Mouse (Mus musculus) neural tube, embryonic 15.5 days (tissue): ENCODE results near the gene Usp20. TPM values are rescaled to one million over a fixed set of nuclear protein-coding genes. Genes with fewer than 3 reads are reported as not detected.

Experiments used
- ATAC-seq: fragments of 200-750 bp; cut with Nextera tagmentation; 2 replicates; pipeline ENCODE4 v1.8.0; 2017; ENCODE audit warnings: mild to moderate bottlenecking, moderate TSS enrichment, moderate library complexity; ENCODE audit not compliant: low FRiP score
- H3K27ac ChIP-seq: fragments of 300-500 bp; sonication (generic); replicated peaks from 2 replicates; pipeline ENCODE4 v1.5.1; 2015; ENCODE audit warnings: mild to moderate bottlenecking, inconsistent platforms
- H3K27me3 ChIP-seq: fragments of 300-500 bp; sonication (generic); replicated peaks from 2 replicates; pipeline ENCODE4 v1.6.1; 2015; ENCODE audit warnings: inconsistent platforms
- H3K36me3 ChIP-seq: fragments of 300-500 bp; sonication (generic); 2 replicates; pipeline ENCODE4 v1.6.1; 2015; ENCODE audit warnings: inconsistent platforms
- H3K4me1 ChIP-seq: fragments of 300-500 bp; sonication (generic); 2 replicates; pipeline ENCODE4 v1.6.1; 2015; ENCODE audit warnings: inconsistent platforms
- H3K4me2 ChIP-seq: fragments of 300-500 bp; sonication (generic); 2 replicates; pipeline ENCODE4 v1.6.1; 2015; ENCODE audit warnings: inconsistent platforms, mild to moderate bottlenecking, moderate library complexity
- H3K4me3 ChIP-seq: fragments of 300-500 bp; sonication (generic); replicated peaks from 2 replicates; pipeline ENCODE4 v1.5.1; 2015; ENCODE audit warnings: mild to moderate bottlenecking, inconsistent platforms
- H3K9ac ChIP-seq: fragments of 300-500 bp; sonication (generic); replicated peaks from 2 replicates; pipeline ENCODE4 v1.6.1; 2015; ENCODE audit warnings: mild to moderate bottlenecking, inconsistent platforms
- H3K9me3 ChIP-seq: fragments of 300-500 bp; sonication (generic); replicated peaks from 2 replicates; pipeline ENCODE4 v1.6.1; 2016; ENCODE audit warnings: inconsistent platforms
- WGBS: fragments of 180-500 bp; shearing (Covaris S2); methylation state at CpG from one replicate; pipeline ENCODE4 v1.1.7; 2015; ENCODE audit warnings: mixed read lengths; 5-methylcytosine and 5-hydroxymethylcytosine counted together
- polyA plus RNA-seq: library from polyadenylated mRNA; unstranded; fragments of >200 nt; fragmentation: Nextera tagmentation; extraction: Ambion mirVana; gene quantifications from 2 replicates; pipeline ENCODE4 v1.2.1, GENCODE M21; 2015

The Usp20 gene
- polyA plus RNA-seq, 1 experiment from 2014 or later, result 49.7 TPM

GRCm38 (mm10) chr2:31020202-31020601 is 38.1 kb downstream of the Usp20 start:
- Histone ChIP-seq H3K4me1 (peaks cover 5% of the 10 kb centered on the region; the same call in 1 of the 2 replicates), H3K9ac (no peak overlapping the region), H3K36me3 (peaks cover 70% of the 10 kb centered on the region), H3K4me2 (no peak overlapping the region), H3K27me3 (no peaks in the 10 kb centered on the region), H3K27ac (no peak overlapping the region), H3K9me3 (no peaks in the 10 kb centered on the region), H3K4me3 (no peak overlapping the region)
- ATAC-seq, result no peak
- WGBS, result 89% methylated on average over 2 of the region's 2 CpGs

DNA sequence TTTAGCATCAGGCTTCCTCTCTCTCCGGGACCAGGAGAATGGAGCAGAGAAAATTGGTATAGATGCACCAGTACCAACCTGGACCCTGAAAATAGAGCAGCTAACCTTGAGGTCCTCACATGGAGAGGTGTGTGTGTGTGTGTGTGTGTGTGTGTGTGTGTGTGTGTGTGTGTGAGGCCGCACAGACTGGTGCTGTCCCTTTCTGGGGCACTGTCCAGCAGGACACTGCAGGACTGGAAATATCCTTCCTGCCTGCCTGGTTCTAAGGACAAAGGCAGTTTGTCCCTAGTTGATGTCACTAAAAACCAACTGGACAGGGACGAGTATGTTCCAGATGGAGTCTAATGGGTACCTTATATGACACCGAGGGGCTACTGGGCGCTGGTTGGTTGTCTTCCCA is 41.9 kb downstream of the Usp20 start:
- Histone ChIP-seq H3K9me3 (no peaks in the 10 kb centered on the region), H3K4me3 (no peak overlapping the region), H3K27ac (no peak overlapping the region), H3K27me3 (no peaks in the 10 kb centered on the region), H3K9ac (no peak overlapping the region), H3K4me1 (peaks cover 5% of the 10 kb centered on the region; the same call in 1 of the 2 replicates), H3K4me2 (no peak overlapping the region), H3K36me3 (peaks cover 58% of the 10 kb centered on the region)
- WGBS, result 80% methylated on average over 5 of the region's 5 CpGs
- no peak for ATAC-seq

DNA sequence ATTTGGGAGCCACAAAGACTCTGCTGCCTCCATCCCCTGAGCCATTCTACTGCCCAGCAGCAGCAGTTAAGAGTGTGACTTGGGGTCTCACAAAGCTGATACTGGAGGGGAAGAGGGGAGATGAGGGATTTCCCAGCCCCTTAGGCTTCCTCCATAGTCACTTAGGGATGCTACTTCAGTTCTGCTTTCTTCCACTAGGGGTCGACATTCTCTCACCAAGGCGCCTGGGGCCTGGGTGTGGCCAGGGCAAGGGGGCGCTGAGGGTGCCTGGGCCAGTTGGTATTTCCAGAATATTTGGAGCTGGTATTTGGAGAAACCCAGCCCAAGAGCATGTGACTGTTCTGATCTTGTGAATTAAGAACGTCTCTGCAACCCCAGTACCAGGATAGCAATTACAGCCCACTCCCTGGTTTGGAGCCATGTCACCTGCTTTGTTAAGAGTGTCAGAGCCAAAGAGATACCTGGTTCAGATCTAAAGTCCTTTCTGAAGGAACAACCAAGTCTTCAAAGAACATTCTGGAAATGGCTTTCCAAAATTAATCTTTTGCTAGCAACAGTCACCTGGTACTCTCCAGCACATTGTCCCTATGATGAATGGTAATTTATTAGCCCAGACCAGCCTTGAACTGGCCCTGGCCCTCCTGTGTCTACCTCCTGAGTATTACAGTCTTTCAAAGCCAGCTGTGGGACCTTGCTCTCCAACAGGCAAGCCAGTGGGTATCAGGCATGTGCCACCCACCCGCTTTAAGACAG is 42.7 kb downstream of the Usp20 start:
- ATAC-seq, result peak; percentile 47; the same call in 1 of the 2 replicates
- peaks cover 50% of the 10 kb centered on the region for H3K36me3 ChIP-seq

GRCm38 (mm10) chr2:31025458-31025857 is 43.4 kb downstream of the Usp20 start:
- no peak overlapping the region for H3K27ac ChIP-seq
- H3K9ac ChIP-seq, result no peak overlapping the region
- no peaks in the 10 kb centered on the region for H3K9me3 ChIP-seq
- no peak overlapping the region for H3K4me3 ChIP-seq
- 84% methylated on average over 3 of the region's 3 CpGs for WGBS
- ATAC-seq, result no peak; the same call in 1 of the 2 replicates
- H3K4me2 ChIP-seq, result no peak overlapping the region
- peaks cover 5% of the 10 kb centered on the region; the same call in 1 of the 2 replicates for H3K4me1 ChIP-seq
- no peaks in the 10 kb centered on the region for H3K27me3 ChIP-seq
- peaks cover 47% of the 10 kb centered on the region for H3K36me3 ChIP-seq

More for the DNA sequence above, 42.7 kb downstream of the Usp20 start:
- no peaks in the 10 kb centered on the region for H3K27me3 ChIP-seq
- peaks cover 5% of the 10 kb centered on the region; the same call in 1 of the 2 replicates for H3K4me1 ChIP-seq
- no peak overlapping the region for H3K27ac ChIP-seq
- no peak overlapping the region for H3K4me2 ChIP-seq
- WGBS, result 26% methylated on average over 5 of the region's 5 CpGs
- no peak overlapping the region for H3K4me3 ChIP-seq
- H3K9ac ChIP-seq, result no peak overlapping the region
- H3K9me3 ChIP-seq, result no peaks in the 10 kb centered on the region

DNA sequence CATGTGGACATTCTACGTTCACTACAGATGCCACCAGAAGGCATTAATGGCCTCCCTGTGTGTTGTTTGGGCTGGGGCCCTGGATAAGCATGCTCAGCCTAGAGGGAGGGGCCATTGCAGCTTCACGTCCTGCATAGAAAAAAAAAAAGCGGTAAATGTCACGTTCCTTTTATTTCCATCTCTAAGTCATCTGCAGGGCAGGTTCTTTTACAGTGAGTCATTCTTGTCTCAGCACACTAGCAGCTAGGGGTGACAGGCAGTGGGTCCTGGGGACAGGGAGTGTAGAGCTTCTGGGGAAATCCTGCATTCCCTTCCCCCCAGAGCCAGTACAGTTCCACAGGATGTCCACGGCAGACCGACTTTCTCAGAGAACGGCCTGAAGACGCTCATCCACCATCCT is 44.6 kb downstream of the Usp20 start:
- Histone ChIP-seq H3K4me3 (no peak overlapping the region), H3K4me2 (no peak overlapping the region), H3K9me3 (no peaks in the 10 kb centered on the region), H3K9ac (no peak overlapping the region), H3K4me1 (peaks cover 5% of the 10 kb centered on the region; the same call in 1 of the 2 replicates), H3K36me3 (peaks cover 45% of the 10 kb centered on the region), H3K27ac (no peak overlapping the region), H3K27me3 (no peaks in the 10 kb centered on the region)
- 69% methylated on average over 8 of the region's 8 CpGs for WGBS
- no peak for ATAC-seq

GRCm38 (mm10) chr2:31031972-31032371 is 49.9 kb downstream of the Usp20 start:
- Histone ChIP-seq H3K9ac (no peak overlapping the region), H3K4me2 (no peak overlapping the region), H3K4me3 (no peak overlapping the region), H3K36me3 (peaks cover 80% of the 10 kb centered on the region), H3K27ac (no peak overlapping the region), H3K4me1 (no peaks in the 10 kb centered on the region), H3K9me3 (no peaks in the 10 kb centered on the region), H3K27me3 (no peaks in the 10 kb centered on the region)
- no peak for ATAC-seq
- 90% methylated on average over 7 of the region's 7 CpGs for WGBS

DNA sequence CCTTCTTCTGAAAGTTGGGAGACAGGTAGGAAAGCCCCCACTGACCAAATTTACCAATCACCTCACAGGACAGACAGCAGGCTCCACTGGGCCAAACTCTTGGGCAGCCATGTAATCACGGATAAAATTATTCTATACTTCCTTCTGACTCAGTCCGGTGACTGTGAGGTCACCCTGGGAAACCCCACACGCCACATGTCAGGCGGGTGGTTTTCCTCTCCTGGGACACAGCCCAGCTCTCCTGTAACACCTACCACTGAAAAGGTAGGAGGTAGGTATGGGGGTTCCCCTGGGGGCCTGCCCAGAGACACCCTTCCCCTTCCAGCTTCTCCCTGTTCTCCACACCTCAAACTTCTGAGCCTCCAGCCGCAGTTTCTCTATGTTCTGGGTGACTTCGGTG is 54.7 kb downstream of the Usp20 start:
- Histone ChIP-seq H3K27me3 (no peaks in the 10 kb centered on the region), H3K4me1 (no peaks in the 10 kb centered on the region), H3K36me3 (peaks cover 82% of the 10 kb centered on the region), H3K27ac (no peak overlapping the region), H3K4me3 (no peak overlapping the region), H3K9ac (no peak overlapping the region), H3K9me3 (no peaks in the 10 kb centered on the region), H3K4me2 (no peak overlapping the region)
- ATAC-seq, result no peak
- 97% methylated on average over 6 of the region's 6 CpGs for WGBS

DNA sequence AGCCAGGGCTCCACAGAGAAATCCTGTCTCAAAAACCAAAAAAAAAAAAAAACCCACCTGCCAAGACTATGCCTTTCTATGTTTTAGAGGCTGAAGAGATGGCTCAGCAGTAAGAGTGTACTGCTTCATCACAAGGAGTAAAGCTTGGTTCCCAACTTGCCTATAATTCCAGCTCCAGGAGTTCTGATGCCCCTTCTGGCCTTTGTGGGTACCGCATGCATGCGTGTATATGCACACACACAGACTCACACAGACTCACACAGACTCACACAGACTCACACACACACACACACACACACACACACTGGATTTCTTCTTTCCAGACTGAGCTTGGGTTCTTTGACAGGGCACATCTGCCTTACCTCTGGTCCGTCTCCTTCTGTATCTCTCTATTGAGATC is 58.0 kb downstream of the Usp20 start:
- WGBS, result 96% methylated on average over 3 of the region's 3 CpGs
- ATAC-seq, result no peak
- Histone ChIP-seq H3K36me3 (peaks cover 59% of the 10 kb centered on the region), H3K4me1 (no peaks in the 10 kb centered on the region), H3K27ac (no peak overlapping the region), H3K4me2 (no peak overlapping the region), H3K27me3 (no peaks in the 10 kb centered on the region), H3K4me3 (no peak overlapping the region), H3K9ac (no peak overlapping the region), H3K9me3 (no peaks in the 10 kb centered on the region)

GRCm38 (mm10) chr2:31040487-31040886 is 58.4 kb downstream of the Usp20 start:
- no peak overlapping the region for H3K27ac ChIP-seq
- no peaks in the 10 kb centered on the region for H3K27me3 ChIP-seq
- no peak overlapping the region for H3K4me3 ChIP-seq
- no peaks in the 10 kb centered on the region for H3K4me1 ChIP-seq
- 89% methylated on average over 3 of the region's 3 CpGs for WGBS
- no peak for ATAC-seq
- H3K4me2 ChIP-seq, result no peak overlapping the region
- H3K36me3 ChIP-seq, result peaks cover 56% of the 10 kb centered on the region
- H3K9ac ChIP-seq, result no peak overlapping the region
- H3K9me3 ChIP-seq, result no peaks in the 10 kb centered on the region

DNA sequence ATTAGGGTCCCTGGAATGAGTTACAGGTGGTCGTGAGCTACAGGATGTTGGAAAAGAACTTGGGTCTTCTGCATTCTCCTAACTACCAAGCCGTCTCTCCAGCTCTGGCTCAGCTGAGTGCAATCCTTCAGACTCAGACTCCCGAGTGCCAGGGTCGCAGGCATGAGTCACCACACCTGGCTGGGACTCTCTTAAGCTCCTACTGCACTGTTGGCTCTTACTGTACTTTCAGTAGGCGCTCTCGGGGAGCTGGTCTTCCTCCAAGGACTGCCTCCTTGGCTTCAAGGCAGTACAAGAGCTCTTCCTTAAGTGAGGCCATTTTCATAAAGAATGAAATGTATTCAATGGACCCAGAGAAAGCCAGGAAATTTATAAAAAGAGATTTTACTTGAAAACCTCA is 59.3 kb downstream of the Usp20 start:
- Histone ChIP-seq H3K27ac (no peak overlapping the region), H3K9ac (no peak overlapping the region), H3K4me2 (no peak overlapping the region), H3K36me3 (peaks cover 54% of the 10 kb centered on the region), H3K9me3 (no peaks in the 10 kb centered on the region), H3K4me1 (no peaks in the 10 kb centered on the region), H3K4me3 (no peak overlapping the region), H3K27me3 (no peaks in the 10 kb centered on the region)
- WGBS, result 92% methylated on average over 6 of the region's 6 CpGs
- no peak for ATAC-seq

DNA sequence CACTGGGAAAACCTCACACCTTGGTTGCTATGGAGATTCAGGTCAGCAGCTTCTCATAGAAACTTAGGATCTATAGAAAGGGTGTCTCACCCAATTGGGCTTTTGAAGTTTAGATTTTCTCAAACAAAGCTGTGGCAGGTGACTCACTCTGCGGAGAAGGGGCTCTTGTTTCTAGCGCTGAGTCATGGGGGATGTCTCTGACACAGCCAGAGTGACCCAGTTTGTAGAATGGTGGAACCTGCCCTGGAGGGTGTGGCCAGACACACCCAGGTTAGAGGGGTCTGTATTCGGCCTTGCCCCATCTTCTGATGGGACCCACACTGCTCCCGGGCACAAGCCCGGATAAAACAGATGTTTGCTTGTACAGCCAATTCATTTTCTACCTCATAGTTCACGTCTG is 60.8 kb downstream of the Usp20 start:
- Histone ChIP-seq H3K36me3 (peaks cover 54% of the 10 kb centered on the region), H3K9me3 (no peaks in the 10 kb centered on the region), H3K9ac (no peak overlapping the region), H3K4me1 (no peaks in the 10 kb centered on the region), H3K4me3 (no peak overlapping the region), H3K27ac (no peak overlapping the region), H3K27me3 (no peaks in the 10 kb centered on the region), H3K4me2 (no peak overlapping the region)
- ATAC-seq, result no peak
- 95% methylated on average over 6 of the region's 6 CpGs for WGBS

- Histone ChIP-seq H3K27me3 (no peaks in the 10 kb centered on the region), H3K36me3 (peaks cover 48% of the 10 kb centered on the region), H3K4me2 (no peak overlapping the region), H3K4me3 (no peak overlapping the region), H3K27ac (no peak overlapping the region), H3K9ac (no peak overlapping the region), H3K9me3 (no peaks in the 10 kb centered on the region), H3K4me1 (no peaks in the 10 kb centered on the region)
- no peak for ATAC-seq
- 100% methylated on average over 1 of the region's 1 CpGs for WGBS
Measured at GRCm38 (mm10) chr2:31043856-31044255, 61.8 kb downstream of the Usp20 start.
